Mouse (Mus musculus) cerebellum, postnatal 25 days (tissue): Measurements from ENCODE around the gene Wwox.

ENCODE experiments used
- DNase-seq, 2 experiments: peaks; one replicate each; pipeline ENCODE4 v3.0.0; 2021; ENCODE audit warnings: mixed read lengths in 2 of 2

Gene Wwox

GRCm38 (mm10) chr8:114877234-114877633 lies 437.8 kb downstream of the Wwox start:
- no peak for DNase-seq

GRCm38 (mm10) chr8:114878449-114879276 lies 439.2 kb downstream of the Wwox start:
- no peak for DNase-seq

DNA sequence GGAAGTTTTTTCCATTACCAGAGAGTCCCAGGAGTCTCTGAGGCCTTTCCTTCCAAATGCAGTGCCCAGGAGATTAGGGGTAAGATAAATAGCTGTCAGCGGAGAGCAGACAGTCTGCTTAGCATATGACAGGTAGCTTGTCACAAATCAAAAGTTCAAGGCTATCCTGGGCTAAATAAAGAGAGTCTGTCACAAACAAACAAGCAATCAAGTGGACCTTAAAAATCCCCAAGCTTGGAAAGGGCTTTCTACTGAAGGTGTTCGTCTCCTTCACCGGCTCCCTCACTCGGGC lies 439.8 kb downstream of the Wwox start:
- no peak for DNase-seq

GRCm38 (mm10) chr8:114879678-114880077 lies 440.2 kb downstream of the Wwox start:
- no peak for DNase-seq

DNA sequence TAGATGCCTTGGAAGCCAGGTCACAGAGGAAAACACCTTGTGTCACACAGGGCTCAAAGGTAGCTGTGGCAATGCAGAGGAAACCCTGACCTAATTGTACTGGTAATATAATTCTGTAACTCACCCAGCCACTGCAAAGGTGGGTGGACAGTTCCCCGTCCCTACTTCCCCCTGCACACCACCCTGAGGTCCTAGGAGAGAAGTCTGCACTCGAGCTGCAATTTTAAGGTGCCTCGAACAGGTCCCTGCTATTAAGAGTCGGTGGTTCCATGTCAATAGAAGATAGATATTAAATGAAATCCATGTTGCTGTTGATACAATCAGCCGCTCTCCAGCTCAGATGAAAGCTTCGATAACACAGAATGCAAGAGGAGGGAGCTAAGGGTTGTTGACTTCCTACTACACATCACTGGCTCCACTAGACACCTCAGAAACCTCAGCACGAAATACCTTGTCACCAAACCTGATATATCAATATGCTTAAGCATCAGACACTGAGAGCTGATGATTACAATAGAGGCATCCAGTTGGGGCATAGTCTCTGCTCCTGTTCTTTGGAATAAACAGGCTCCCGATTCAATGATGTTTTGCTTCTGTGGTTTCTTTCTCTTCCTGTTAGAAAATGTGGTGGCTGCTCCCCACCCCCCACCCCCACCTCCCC lies 441.1 kb downstream of the Wwox start:
- no peak for DNase-seq

DNA sequence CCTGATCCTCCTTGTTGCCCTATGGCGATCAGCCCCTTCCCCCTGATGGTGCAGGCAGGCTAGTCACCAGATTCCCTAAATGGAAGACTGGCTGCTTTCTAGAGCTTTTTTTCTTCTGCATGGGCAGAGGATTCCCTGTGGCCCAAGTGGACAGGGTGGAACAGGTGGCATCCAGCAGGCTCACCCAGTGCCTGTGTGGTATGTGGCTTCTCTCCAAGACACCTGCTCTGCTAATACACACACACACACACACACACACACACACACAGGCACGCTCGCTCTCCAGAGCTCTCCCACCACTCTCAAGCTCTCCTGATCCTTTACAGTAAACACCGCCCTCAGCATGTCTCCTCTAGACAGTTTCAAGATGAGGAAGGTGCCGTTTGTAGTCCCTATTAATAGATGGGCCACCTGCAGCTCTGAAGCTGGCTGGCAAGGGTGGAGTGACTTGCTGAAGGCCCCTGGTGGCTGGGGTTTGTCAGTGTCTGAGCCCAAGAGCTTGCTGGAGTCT lies 442.5 kb downstream of the Wwox start:
- DNase-seq, result peak; percentile 59 to 72

DNA sequence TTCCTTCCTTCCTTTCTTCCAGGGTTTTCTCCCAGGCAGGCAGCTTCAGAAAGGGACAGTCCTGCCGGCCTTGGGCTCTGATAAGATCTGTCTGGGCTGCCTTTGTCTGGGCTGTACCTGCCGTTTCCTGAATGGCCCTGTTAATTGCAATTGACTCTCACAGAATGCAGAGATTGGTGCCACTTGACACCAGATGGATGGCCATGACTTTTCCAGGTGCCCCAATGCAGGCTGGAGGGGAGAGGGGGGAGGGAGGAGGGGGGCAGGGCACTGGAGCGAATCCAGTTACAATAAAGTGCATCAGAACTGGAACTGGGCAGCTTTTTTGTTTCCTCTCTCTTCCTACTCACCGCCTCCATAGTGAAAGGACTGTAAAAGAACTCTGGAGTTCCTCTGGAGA lies 443.0 kb downstream of the Wwox start:
- DNase-seq, result peak; percentile 16 to 23

DNA sequence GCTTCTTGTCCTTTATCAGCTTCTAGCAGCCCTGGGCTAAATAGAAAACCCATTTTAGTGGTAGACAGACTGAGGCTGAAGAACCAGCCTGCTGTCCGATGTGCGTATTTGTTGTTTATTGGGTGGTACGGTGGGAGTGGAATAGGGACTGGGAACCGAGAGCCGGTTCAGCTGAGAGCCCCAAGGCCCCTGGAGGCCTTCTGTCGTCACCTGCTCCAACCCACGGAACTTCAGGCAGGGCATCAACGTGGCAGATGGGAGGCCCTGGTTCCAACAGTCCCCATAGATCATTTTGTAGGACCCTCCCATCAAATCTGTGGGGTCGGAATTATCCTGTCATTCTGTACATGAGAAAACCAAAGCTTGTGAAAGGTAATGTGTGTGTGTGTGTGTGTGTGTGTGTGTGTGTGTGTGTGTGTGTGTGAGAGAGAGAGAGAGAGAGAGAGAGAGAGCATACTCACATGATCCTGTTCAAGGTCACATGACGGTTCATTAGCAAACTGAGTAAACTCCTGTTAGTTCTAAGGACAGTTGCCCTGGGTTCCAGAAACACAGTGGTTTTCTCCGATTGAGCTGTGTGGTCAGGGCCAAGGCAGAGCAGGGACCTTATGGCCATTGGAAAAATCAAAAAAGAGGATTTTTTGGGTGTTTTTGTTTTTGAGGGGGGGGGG lies 443.6 kb downstream of the Wwox start:
- DNase-seq, result no peak

GRCm38 (mm10) chr8:114883967-114884366 lies 444.5 kb downstream of the Wwox start:
- peak in 1 of 2 experiments; percentile 29 for DNase-seq

DNA sequence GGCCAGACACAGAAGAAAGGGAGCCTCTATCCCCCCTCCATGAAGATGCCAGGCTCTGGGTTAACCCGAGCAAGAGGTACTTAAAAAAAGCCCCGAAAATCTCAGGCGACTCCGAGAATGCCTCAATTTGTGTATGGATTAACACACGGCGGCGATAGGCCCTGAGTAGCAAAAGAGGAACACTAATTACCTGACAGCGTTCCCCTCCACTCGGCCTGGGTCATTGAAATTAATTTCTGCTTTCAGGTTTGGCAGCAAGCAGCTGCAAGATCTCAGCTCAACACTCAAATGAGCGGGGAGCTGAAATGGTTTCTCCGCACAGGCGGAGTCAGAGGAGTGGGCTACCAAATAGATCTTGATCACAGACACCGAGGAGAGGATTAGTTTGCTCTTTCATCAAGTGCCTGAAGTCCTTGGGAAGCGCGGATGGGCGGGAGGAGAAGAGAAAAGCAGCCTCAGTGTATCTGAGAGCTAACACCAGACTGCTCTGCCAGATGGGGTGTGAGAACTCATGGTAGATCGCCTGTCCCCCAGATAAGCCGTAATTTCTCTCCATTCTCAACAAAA lies 445.7 kb downstream of the Wwox start:
- DNase-seq, result no peak

- no peak for DNase-seq
Observed at GRCm38 (mm10) chr8:114888388-114888787, 448.9 kb downstream of the Wwox start.

GRCm38 (mm10) chr8:114889578-114890374 lies 450.3 kb downstream of the Wwox start:
- peak; percentile 31 to 36 for DNase-seq

DNA sequence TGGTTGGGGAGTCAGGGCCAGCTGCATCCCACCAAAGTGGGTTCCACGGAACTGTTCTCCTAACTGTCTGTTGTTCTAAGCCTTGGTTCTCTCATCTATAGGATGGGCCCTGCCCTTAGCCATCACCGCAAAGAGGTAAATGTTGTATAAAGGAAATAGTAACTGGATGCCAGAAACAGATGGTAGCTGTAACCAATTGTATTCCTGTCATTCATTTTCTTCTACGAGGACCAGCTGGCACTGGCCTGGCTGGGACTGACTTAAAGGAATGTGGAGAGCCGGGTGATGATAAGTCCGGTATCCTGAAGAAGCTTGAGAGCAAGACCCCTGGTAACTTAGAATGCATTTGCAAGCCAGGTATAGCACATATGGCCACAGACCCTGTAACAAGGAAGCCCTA lies 451.0 kb downstream of the Wwox start:
- peak in 1 of 2 experiments; percentile 24 for DNase-seq

GRCm38 (mm10) chr8:114891252-114891651 lies 451.8 kb downstream of the Wwox start:
- DNase-seq, result no peak

GRCm38 (mm10) chr8:114897432-114897831 lies 458.0 kb downstream of the Wwox start:
- DNase-seq, result no peak

DNA sequence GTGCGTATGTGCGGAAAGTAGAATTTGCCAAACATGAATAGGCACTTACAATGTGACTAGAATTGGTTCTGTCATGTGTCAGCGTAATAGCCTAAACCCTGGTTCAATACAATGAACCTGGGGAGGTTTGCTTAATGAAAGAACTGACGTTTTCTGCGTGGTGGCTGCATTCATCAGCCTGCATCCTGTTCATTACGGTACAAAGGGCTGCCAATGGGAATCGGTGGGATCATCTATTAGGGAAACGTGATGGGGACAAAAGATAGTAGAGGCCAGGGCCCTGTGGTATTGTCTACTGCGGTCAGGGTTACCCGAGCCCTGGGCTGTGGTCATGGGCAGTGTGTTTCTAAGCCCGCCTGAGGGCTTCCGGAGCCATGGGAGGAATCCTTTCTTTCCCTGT lies 459.7 kb downstream of the Wwox start:
- no peak for DNase-seq

GRCm38 (mm10) chr8:114902584-114902983 lies 463.1 kb downstream of the Wwox start:
- DNase-seq, result no peak

DNA sequence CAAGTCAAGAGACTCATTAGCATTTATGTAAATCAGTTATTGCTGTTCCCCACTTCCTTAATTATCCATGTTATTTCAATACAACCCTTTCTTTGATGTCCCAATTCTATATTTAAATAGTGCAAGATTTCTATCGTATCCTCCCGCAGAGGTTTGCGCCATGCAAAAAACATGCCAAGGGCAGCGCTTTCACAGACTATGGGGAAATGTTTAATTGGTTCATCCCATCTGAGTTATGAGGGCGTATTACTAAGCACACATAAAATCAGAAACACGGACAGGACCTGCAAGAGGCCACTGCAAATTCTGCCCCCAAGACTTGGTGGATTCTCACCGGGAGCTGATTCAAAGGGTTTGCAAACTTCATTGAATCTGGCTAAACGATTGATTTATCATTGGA lies 468.6 kb downstream of the Wwox start:
- no peak for DNase-seq

- no peak for DNase-seq
Observed at GRCm38 (mm10) chr8:114908589-114908988, 469.1 kb downstream of the Wwox start.

DNA sequence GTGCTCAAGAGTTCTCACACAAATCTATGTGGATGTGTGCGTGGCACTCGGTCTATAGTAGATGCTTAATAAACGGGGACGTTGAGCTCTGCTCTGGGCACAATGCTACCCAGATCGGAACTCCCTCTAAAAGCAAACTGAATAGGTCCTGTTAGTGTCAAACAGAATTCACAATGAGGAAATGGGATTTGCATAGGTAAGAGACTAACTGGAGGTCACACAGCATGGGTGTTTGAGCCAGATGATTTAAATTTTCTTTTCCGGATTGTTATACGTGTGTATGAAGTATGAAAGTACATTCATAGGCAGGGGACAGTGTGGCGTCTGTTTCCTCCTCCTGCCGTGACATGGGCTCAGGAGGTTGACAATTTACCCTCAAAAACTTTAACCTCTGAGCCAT lies 469.7 kb downstream of the Wwox start:
- DNase-seq, result no peak

- DNase-seq, result no peak
Observed at GRCm38 (mm10) chr8:114911031-114911580, 471.7 kb downstream of the Wwox start.

- no peak for DNase-seq
Observed at GRCm38 (mm10) chr8:114923629-114924028, 484.2 kb downstream of the Wwox start.
